8 mouse cellular contexts compared by ENCODE assay signal in genomic region chr7:118518687-118519086, GRCm38 (mm10). TPM values are rescaled to one million over a fixed set of nuclear protein-coding genes. Genes with fewer than 3 reads are reported as not detected.
DNase-seq lines count a peak whose midpoint lies in the region; ATAC-seq lines count a peak whose summit lies in the region.

No protein-coding gene starts in this region.

- H3K4me1 ChIP-seq in intestine, embryonic 14.5 days (replicated peaks; ENCODE audit: control insufficient read depth, insufficient read depth, low read length) = 0 out of 2 replicates have a peak, but pooled peaks cover 8% of the 10 kb centered on the region
- H3K4me1 ChIP-seq in midbrain, embryonic 10.5 days = peaks cover 11% of the 10 kb centered on the region

- H3K9ac ChIP-seq in intestine, embryonic 14.5 days (ENCODE audit: low read length) = no peak overlapping the region

- DNase-seq in adrenal gland, adult (ENCODE audit: inconsistent age in 2 of 2, low spot score in 1 of 2) = peak; percentile 67 to 90
- DNase-seq in embryo, embryonic 10 days (ENCODE audit: low spot score) = peak; percentile 81
- DNase-seq in gastrocnemius, postnatal 36 days = peak; percentile 70 to 77
- DNase-seq in intestine, embryonic 14.5 days (ENCODE audit: low spot score) = peak; percentile 88
- DNase-seq in left cerebral cortex, postnatal 36 days (ENCODE audit: low spot score in 2 of 2) = peak; percentile 62 to 67
- DNase-seq in midbrain, embryonic 10.5 days (ENCODE audit: low spot score) = peak; percentile 82
- peak; percentile 23 to 44 for DNase-seq in right cerebral cortex, postnatal 36 days (ENCODE audit: low spot score in 2 of 2)
- peak; percentile 60 for DNase-seq in yolk sac, embryonic 10.5 days (ENCODE audit: low spot score)

- H3K4me3 ChIP-seq in intestine, embryonic 14.5 days (ENCODE audit: low read depth, low read length) = no peak overlapping the region
- no peak overlapping the region for H3K4me3 ChIP-seq in midbrain, embryonic 10.5 days

- H3K36me3 ChIP-seq in intestine, embryonic 14.5 days (ENCODE audit: control insufficient read depth, insufficient read depth, low read length) = no peaks in the 10 kb centered on the region
- peaks cover 10% of the 10 kb centered on the region for H3K36me3 ChIP-seq in midbrain, embryonic 10.5 days

- intact Hi-C loops in gastrocnemius, postnatal 36 days (cut with DNase I) = loop anchor here (1.0 to 2.0 kb wide), 2 partner anchors 70 to 214 kb away; partner anchors contain the start of gene Syt17
- intact Hi-C loops in left cerebral cortex, postnatal 36 days (cut with DNase I) = loop anchor here (1.0 kb wide), 2 partner anchors 70 to 214 kb away; partner anchors contain the start of gene Syt17

- ATAC-seq in intestine, embryonic 14.5 days (replicated peaks; ENCODE audit: low FRiP score, low TSS enrichment, low read depth) = peak; percentile 86

- H3K27ac ChIP-seq in intestine, embryonic 14.5 days (ENCODE audit: low read depth) = no peak overlapping the region
- H3K27ac ChIP-seq in midbrain, embryonic 10.5 days (replicated peaks) = 0 out of 2 replicates have a peak overlapping the region, but pooled peaks have one; percentile 24

- 3% methylated on average over 18 of the region's 18 CpGs for WGBS in intestine, embryonic 14.5 days
- WGBS in midbrain, embryonic 10.5 days = 1% methylated on average over 18 of the region's 18 CpGs

- H3K4me2 ChIP-seq in intestine, embryonic 14.5 days (ENCODE audit: low read length) = no peak overlapping the region

- H3K9me3 ChIP-seq in intestine, embryonic 14.5 days (ENCODE audit: control insufficient read depth, low read length) = no peaks in the 10 kb centered on the region
- H3K9me3 ChIP-seq in midbrain, embryonic 10.5 days (replicated peaks) = no peaks in the 10 kb centered on the region

- no peaks in the 10 kb centered on the region for H3K27me3 ChIP-seq in intestine, embryonic 14.5 days (replicated peaks; ENCODE audit: control insufficient read depth, insufficient read depth, low read length)
- H3K27me3 ChIP-seq in midbrain, embryonic 10.5 days (ENCODE audit: low read depth, poor library complexity, severe bottlenecking) = no peaks in the 10 kb centered on the region

RNA-seq across cellular contexts. Expression of gene Coq7, which starts 14.5 kb away (rescaled TPM):
- 10 to 100 TPM; 51.9 to 53.5 TPM for total RNA-seq in gastrocnemius, postnatal 36 days (2021)
- 139 and 142 TPM in 2 replicates for polyA plus RNA-seq in intestine, embryonic 14.5 days (2014; fragmentation: Nextera tagmentation; extraction: Ambion mirVana)
- 10 to 100 TPM; 30.8 to 37.6 TPM for total RNA-seq in left cerebral cortex, postnatal 36 days (2021)
- 129 and 131 TPM in 2 replicates for polyA plus RNA-seq in midbrain, embryonic 10.5 days (2016; fragmentation: Nextera tagmentation; extraction: Ambion mirVana)

RNA-seq across cellular contexts. Expression of gene Itpripl2, which starts 26.9 kb away (rescaled TPM):
- 1 to 10 TPM; 8.0 to 8.8 TPM for total RNA-seq in gastrocnemius, postnatal 36 days (2021)
- 2.6 and 2.8 TPM in 2 replicates for polyA plus RNA-seq in intestine, embryonic 14.5 days (2014; fragmentation: Nextera tagmentation; extraction: Ambion mirVana)
- 1 to 10 TPM; 2.7 to 3.4 TPM for total RNA-seq in left cerebral cortex, postnatal 36 days (2021)
- 0.78 TPM in 2 replicates for polyA plus RNA-seq in midbrain, embryonic 10.5 days (2016; fragmentation: Nextera tagmentation; extraction: Ambion mirVana)

Comparison
In these comparisons a context has a peak if more than half of its experiments do, and no peak if none do; other contexts are left out.
1. DNase-seq: peak in every context shown above with its lines; median percentile 88 in intestine, embryonic 14.5 days; 82 in midbrain, embryonic 10.5 days; 81 in embryo, embryonic 10 days; 78 in adrenal gland, adult; 74 in gastrocnemius, postnatal 36 days; 64 in left cerebral cortex, postnatal 36 days; 60 in yolk sac, embryonic 10.5 days; 34 in right cerebral cortex, postnatal 36 days.